Mouse (Mus musculus) MEL (cell line): ENCODE measurements around the gene Slc6a1. TPM values are rescaled to one million over a fixed set of nuclear protein-coding genes. Genes with fewer than 3 reads are reported as not detected.

Experiments
- DNase-seq: peaks from one replicate; pipeline ENCODE4 v3.0.0; 2011; ENCODE audit warnings: low read depth, low spot score
- H3K27ac ChIP-seq: 2 replicates; pipeline ENCODE4 v1.5.1; 2012; ENCODE audit warnings: low read depth, mild to moderate bottlenecking, control low read depth, low read length, moderate library complexity; ENCODE audit not compliant: control insufficient read depth
- H3K27me3 ChIP-seq, 2 experiments: fragments of 150-350 bp in 1 of 2; sonication (generic) in 1 of 2; 2 replicates each; pipeline ENCODE4 v1.6.1; 2012; ENCODE audit warnings: low read length in 2 of 2, mild to moderate bottlenecking in 2 of 2, improper control_type of control experiment in 1 of 2, moderate library complexity in 1 of 2; ENCODE audit not compliant: insufficient read depth in 2 of 2, control insufficient read depth in 1 of 2
- H3K36me3 ChIP-seq, 2 experiments: 2 replicates each; pipeline ENCODE4 v1.6.1; 2012 to 2014; ENCODE audit warnings: low read length in 2 of 2, improper control_type of control experiment in 1 of 2, inconsistent platforms in 1 of 2, mild to moderate bottlenecking in 1 of 2; ENCODE audit not compliant: insufficient read depth in 2 of 2, control insufficient read depth in 1 of 2
- H3K4me1 ChIP-seq, 2 experiments: fragments of 150-350 bp in 1 of 2; sonication (generic) in 1 of 2; 2 replicates each; pipeline ENCODE4 v1.6.1; 2012; ENCODE audit warnings: low read length in 2 of 2, improper control_type of control experiment in 1 of 2, mild to moderate bottlenecking in 1 of 2; ENCODE audit not compliant: insufficient read depth in 2 of 2, control insufficient read depth in 1 of 2
- H3K4me3 ChIP-seq, 2 experiments: fragments of 150-350 bp in 1 of 2; sonication (generic) in 1 of 2; 2 replicates each; pipeline ENCODE4 v1.5.1; 2012; ENCODE audit warnings: low read depth in 2 of 2, low read length in 2 of 2, mild to moderate bottlenecking in 2 of 2, moderate library complexity in 2 of 2, control low read depth in 1 of 2, improper control_type of control experiment in 1 of 2; ENCODE audit not compliant: control insufficient read depth in 1 of 2, insufficient read depth in 1 of 2
- H3K79me2 ChIP-seq: 2 replicates; pipeline ENCODE4 v1.6.1; 2012; ENCODE audit warnings: mild to moderate bottlenecking, low read length, moderate library complexity; ENCODE audit not compliant: control insufficient read depth, poor library complexity, insufficient read depth
- H3K9ac ChIP-seq: 2 replicates; pipeline ENCODE4 v1.6.1; 2012; ENCODE audit warnings: low read depth, mild to moderate bottlenecking, control low read depth, low read length, moderate library complexity; ENCODE audit not compliant: control insufficient read depth, poor library complexity, severe bottlenecking
- H3K9me3 ChIP-seq: fragments of 150-350 bp; sonication (generic); replicated peaks from 2 replicates; pipeline ENCODE4 v1.6.1; 2012; ENCODE audit warnings: mild to moderate bottlenecking, low read length, improper control_type of control experiment, moderate library complexity; ENCODE audit not compliant: insufficient read depth
- CHD2 ChIP-seq: IDR thresholded peaks from 2 replicates; pipeline ENCODE4 v1.6.1; 2011; ENCODE audit warnings: low read length, improper control_type of control experiment
- E2F4 ChIP-seq: IDR thresholded peaks from 2 replicates; pipeline ENCODE4 v1.6.1; 2011; ENCODE audit warnings: low read depth, low read length, improper control_type of control experiment, borderline replicate concordance
- GABPA ChIP-seq: IDR thresholded peaks from 2 replicates; pipeline ENCODE4 v1.6.1; 2012; ENCODE audit warnings: low read depth, mild to moderate bottlenecking, inconsistent platforms, low read length, improper control_type of control experiment, moderate library complexity
- JUND ChIP-seq: IDR thresholded peaks from 2 replicates; pipeline ENCODE4 v1.6.1; 2011; ENCODE audit warnings: low read depth, mild to moderate bottlenecking, improper control_type of control experiment, low read length
- KAT2A ChIP-seq: conservative IDR thresholded peaks from 2 replicates; pipeline ENCODE4 v1.6.1; 2012; ENCODE audit warnings: low read depth, low read length, improper control_type of control experiment, inconsistent platforms
- MAFK ChIP-seq: IDR thresholded peaks from 2 replicates; pipeline ENCODE4 v1.6.1; 2011; ENCODE audit warnings: low read depth, mild to moderate bottlenecking, low read length, improper control_type of control experiment, borderline replicate concordance
- MAX ChIP-seq: IDR thresholded peaks from 2 replicates; pipeline ENCODE4 v1.6.1; 2011; ENCODE audit warnings: low read length, improper control_type of control experiment
- MYC ChIP-seq: IDR thresholded peaks from 2 replicates; pipeline ENCODE4 v1.6.1; 2011; ENCODE audit warnings: low read depth, mild to moderate bottlenecking, low read length, improper control_type of control experiment, moderate library complexity
- RAD21 ChIP-seq: IDR thresholded peaks from 2 replicates; pipeline ENCODE4 v1.6.1; 2011; ENCODE audit warnings: mild to moderate bottlenecking, low read depth, low read length, improper control_type of control experiment
- SMC3 ChIP-seq: IDR thresholded peaks from 2 replicates; pipeline ENCODE4 v1.6.1; 2011; ENCODE audit warnings: low read depth, low read length, improper control_type of control experiment
- TAL1 ChIP-seq: IDR thresholded peaks from 2 replicates; pipeline ENCODE4 v1.6.1; 2012; ENCODE audit warnings: mild to moderate bottlenecking, inconsistent platforms, low read length, moderate library complexity, mixed read lengths
- TBP ChIP-seq: IDR thresholded peaks from 2 replicates; pipeline ENCODE4 v1.8.0; 2011; ENCODE audit warnings: low read depth, low read length, improper control_type of control experiment
- TCF12 ChIP-seq: IDR thresholded peaks from 2 replicates; pipeline ENCODE4 v1.6.1; 2014; ENCODE audit warnings: low read depth, mild to moderate bottlenecking, inconsistent platforms, low read length, improper control_type of control experiment, moderate library complexity
- USF1 ChIP-seq: IDR thresholded peaks from 2 replicates; pipeline ENCODE4 v1.6.1; 2014; ENCODE audit warnings: low read depth, mild to moderate bottlenecking, inconsistent platforms, low read length, improper control_type of control experiment, moderate library complexity
- USF2 ChIP-seq, 2 experiments: IDR thresholded peaks; 2 replicates each; pipeline ENCODE4 v1.6.1; 2011 to 2012; ENCODE audit warnings: improper control_type of control experiment in 2 of 2, low read length in 2 of 2, borderline replicate concordance in 1 of 2, inconsistent platforms in 1 of 2, low read depth in 1 of 2, mild to moderate bottlenecking in 1 of 2; ENCODE audit not compliant: insufficient read depth in 1 of 2
- ZC3H11A ChIP-seq: IDR thresholded peaks from 2 replicates; pipeline ENCODE4 v1.6.1; 2012; ENCODE audit warnings: low read depth, mild to moderate bottlenecking, inconsistent platforms, low read length, improper control_type of control experiment
- ZMIZ1 ChIP-seq: IDR thresholded peaks from 2 replicates; pipeline ENCODE4 v1.6.1; 2012; ENCODE audit warnings: low read depth, mild to moderate bottlenecking, inconsistent platforms, low read length, improper control_type of control experiment, moderate library complexity
- ZNF384 ChIP-seq: IDR thresholded peaks from 2 replicates; pipeline ENCODE4 v1.6.1; 2012; ENCODE audit warnings: low read depth, mild to moderate bottlenecking, inconsistent platforms, low read length, improper control_type of control experiment
- polyA plus RNA-seq, 2 experiments: library from polyadenylated mRNA; stranded (reverse) in 1 of 2; unstranded in 1 of 2; fragments of >175 nt in 1 of 2; fragments of >200 nt in 1 of 2; gene quantifications; 2 replicates each; pipeline versions ENCODE4 v1.2.1 to v1.2.4; 2012; ENCODE audit warnings: low replicate concordance in 2 of 2, low read depth in 1 of 2; ENCODE audit not compliant: insufficient read length in 2 of 2, insufficient read depth in 1 of 2, missing spikeins in 1 of 2
- total RNA-seq: library from RNA; depleted of rRNA; stranded (reverse); fragments of 300-350 nt; gene quantifications from 2 replicates; pipeline ENCODE4 v1.2.3, GENCODE M21; 2012; rRNA removed

The Slc6a1 gene
- total and polyA plus RNA-seq, 3 experiments = not detected

DNA sequence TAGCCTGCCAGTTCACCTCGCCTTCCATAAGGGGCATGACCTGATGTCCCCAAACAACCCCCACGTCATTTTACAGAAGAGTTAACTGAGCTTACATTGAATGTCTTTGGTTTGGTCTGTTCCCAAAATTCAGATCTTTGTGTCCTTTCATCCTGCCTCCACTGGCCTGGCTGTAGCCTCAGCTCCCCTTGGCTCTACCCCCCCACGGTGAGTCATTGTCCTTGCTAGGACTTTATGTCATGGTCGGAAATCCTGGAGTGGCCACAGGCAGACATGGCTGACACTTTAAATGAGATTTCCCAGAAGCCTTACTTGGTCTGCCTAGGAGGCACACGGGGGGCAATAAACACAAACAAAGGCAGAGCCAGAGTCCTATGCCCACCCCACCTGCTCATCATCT lies 83.8 kb downstream of the Slc6a1 start:
- no peak for TF ChIP-seq GABPA
- no peak for TF ChIP-seq SMC3
- no peak for TF ChIP-seq MAFK
- TF ChIP-seq ZNF384 = no peak
- TF ChIP-seq TAL1 = no peak
- no peak for TF ChIP-seq USF1
- no peak for TF ChIP-seq ZMIZ1
- no peak for TF ChIP-seq TBP
- TF ChIP-seq JUND = no peak
- no peak for TF ChIP-seq ZC3H11A
- TF ChIP-seq MYC = no peak
- TF ChIP-seq KAT2A = no peak
- no peak for TF ChIP-seq USF2 (IDR thresholded peaks at IDR 0.05; ENCODE audit: borderline replicate concordance in 1 of 2, insufficient read depth in 1 of 2, low read depth in 1 of 2, low read length in 2 of 2)
- TF ChIP-seq MAX = no peak
- TF ChIP-seq TCF12 = no peak
- no peak for TF ChIP-seq RAD21
- no peak for TF ChIP-seq E2F4
- no peak for TF ChIP-seq CHD2
- TF ChIP-seq, all 39 proteins: peak for 0
- Histone ChIP-seq H3K79me2 (no peaks in the 10 kb centered on the region), H3K27ac (no peak overlapping the region), H3K4me1 (no peaks in the 10 kb centered on the region), H3K27me3 (no peaks in the 10 kb centered on the region), H3K4me3 (no peak overlapping the region), H3K36me3 (no peaks in the 10 kb centered on the region), H3K9me3 (no peaks in the 10 kb centered on the region), H3K9ac (no peak overlapping the region)
- no peak for DNase-seq

Other genes with a start within 250 kb of the Slc6a1 start
- 0.04 TPM in 1 of 2 replicates, not detected in the other for gene Atp2b2, start 240.0 kb upstream of the Slc6a1 start, total RNA-seq
- not detected for gene Atp2b2, start 240.0 kb upstream of the Slc6a1 start, polyA plus RNA-seq
- gene Slc6a11, start 151.4 kb upstream of the Slc6a1 start, total RNA-seq = not detected in 2 replicates
- gene Slc6a11, start 151.4 kb upstream of the Slc6a1 start, polyA plus RNA-seq = not detected
- gene Hrh1, start 115.3 kb downstream of the Slc6a1 start, total RNA-seq = not detected in 2 replicates
- not detected for gene Hrh1, start 115.3 kb downstream of the Slc6a1 start, polyA plus RNA-seq